Mouse (Mus musculus): Measurements from ENCODE around the gene Cherp. TPM values are rescaled to one million over a fixed set of nuclear protein-coding genes. Genes with fewer than 3 reads are reported as not detected.
A peak's percentile ranks its signal among the peaks of the same experiment; 100 is the strongest.

The Cherp gene
- 40.0 and 62.2 TPM in 2 replicates for polyA plus RNA-seq (2015; fragmentation: Nextera tagmentation; extraction: Ambion mirVana)

- Histone ChIP-seq H3K27ac (ENCODE audit: low read depth, low read length) (peak within 1 kb of the TSS; percentile 88), H3K9me3 (ENCODE audit: control insufficient read depth, low read length) (no peaks in the 10 kb centered on the region), H3K4me3 (ENCODE audit: low read length) (peak within 1 kb of the TSS; percentile 76), H3K27me3 (replicated peaks; ENCODE audit: control insufficient read depth, insufficient read depth, low read length) (no peaks in the 10 kb centered on the region), H3K9ac (ENCODE audit: low read depth, low read length) (peak within 1 kb of the TSS; percentile 89), H3K4me1 (ENCODE audit: control insufficient read depth, insufficient read depth, low read depth, low read length) (peaks cover 22% of the 10 kb centered on the region), H3K4me2 (ENCODE audit: low read length) (peak within 1 kb of the TSS; percentile 98), H3K36me3 (ENCODE audit: control insufficient read depth, insufficient read depth, low read length) (peaks cover 18% of the 10 kb centered on the region)
- ATAC-seq, result peak; percentile 97
- WGBS, result 0% methylated on average over 69 of the region's 80 CpGs
These were observed at the start of gene Cherp for GRCm38 (mm10) chr8:72474826-72475546. Gene Cherp, minus strand, starts transcription at chr8:72475226.

- Histone ChIP-seq H3K9ac (ENCODE audit: low read depth, low read length) (no peak overlapping the region), H3K27me3 (replicated peaks; ENCODE audit: control insufficient read depth, insufficient read depth, low read length) (no peaks in the 10 kb centered on the region), H3K9me3 (ENCODE audit: control insufficient read depth, low read length) (no peaks in the 10 kb centered on the region), H3K4me1 (ENCODE audit: control insufficient read depth, insufficient read depth, low read depth, low read length) (no peaks in the 10 kb centered on the region; the same call in 1 of the 2 replicates), H3K4me3 (ENCODE audit: low read length) (no peak overlapping the region), H3K36me3 (ENCODE audit: control insufficient read depth, insufficient read depth, low read length) (no peaks in the 10 kb centered on the region), H3K4me2 (ENCODE audit: low read length) (no peak overlapping the region), H3K27ac (ENCODE audit: low read depth, low read length) (no peak overlapping the region)
- no peak for ATAC-seq
These were observed 46.9 kb upstream of the Cherp start for GRCm38 (mm10) chr8:72521888-72522287.

- Histone ChIP-seq H3K36me3 (ENCODE audit: control insufficient read depth, insufficient read depth, low read length) (no peaks in the 10 kb centered on the region), H3K9me3 (ENCODE audit: control insufficient read depth, low read length) (no peaks in the 10 kb centered on the region), H3K4me2 (ENCODE audit: low read length) (no peak overlapping the region), H3K27ac (ENCODE audit: low read depth, low read length) (no peak overlapping the region), H3K4me3 (ENCODE audit: low read length) (no peak overlapping the region), H3K9ac (ENCODE audit: low read depth, low read length) (no peak overlapping the region), H3K4me1 (ENCODE audit: control insufficient read depth, insufficient read depth, low read depth, low read length) (no peaks in the 10 kb centered on the region; the same call in 1 of the 2 replicates), H3K27me3 (replicated peaks; ENCODE audit: control insufficient read depth, insufficient read depth, low read length) (no peaks in the 10 kb centered on the region)
- 77% methylated on average over 7 of the region's 7 CpGs for WGBS
- no peak for ATAC-seq
These were observed 42.5 kb upstream of the Cherp start for GRCm38 (mm10) chr8:72517421-72517988.

GRCm38 (mm10) chr8:72513158-72513557 is 38.1 kb upstream of the Cherp start:
- no peak overlapping the region for H3K4me3 ChIP-seq (ENCODE audit: low read length)
- H3K4me1 ChIP-seq (ENCODE audit: control insufficient read depth, insufficient read depth, low read depth, low read length), result no peaks in the 10 kb centered on the region; the same call in 1 of the 2 replicates
- ATAC-seq, result no peak
- H3K9me3 ChIP-seq (ENCODE audit: control insufficient read depth, low read length), result no peaks in the 10 kb centered on the region
- H3K4me2 ChIP-seq (ENCODE audit: low read length), result no peak overlapping the region
- no peak overlapping the region for H3K27ac ChIP-seq (ENCODE audit: low read depth, low read length)
- WGBS, result 78% methylated on average over 1 of the region's 1 CpGs
- no peaks in the 10 kb centered on the region for H3K36me3 ChIP-seq (ENCODE audit: control insufficient read depth, insufficient read depth, low read length)
- H3K9ac ChIP-seq (ENCODE audit: low read depth, low read length), result no peak overlapping the region
- H3K27me3 ChIP-seq (replicated peaks; ENCODE audit: control insufficient read depth, insufficient read depth, low read length), result no peaks in the 10 kb centered on the region

GRCm38 (mm10) chr8:72512648-72513047 is 37.6 kb upstream of the Cherp start:
- Histone ChIP-seq H3K36me3 (ENCODE audit: control insufficient read depth, insufficient read depth, low read length) (no peaks in the 10 kb centered on the region), H3K9ac (ENCODE audit: low read depth, low read length) (no peak overlapping the region), H3K4me2 (ENCODE audit: low read length) (no peak overlapping the region), H3K4me3 (ENCODE audit: low read length) (no peak overlapping the region), H3K27me3 (replicated peaks; ENCODE audit: control insufficient read depth, insufficient read depth, low read length) (no peaks in the 10 kb centered on the region), H3K4me1 (ENCODE audit: control insufficient read depth, insufficient read depth, low read depth, low read length) (no peaks in the 10 kb centered on the region; the same call in 1 of the 2 replicates), H3K9me3 (ENCODE audit: control insufficient read depth, low read length) (no peaks in the 10 kb centered on the region), H3K27ac (ENCODE audit: low read depth, low read length) (no peak overlapping the region)
- 88% methylated on average over 1 of the region's 1 CpGs for WGBS
- no peak for ATAC-seq

GRCm38 (mm10) chr8:72507505-72507904 is 32.5 kb upstream of the Cherp start:
- 82% methylated on average over 1 of the region's 1 CpGs for WGBS
- H3K9ac ChIP-seq (ENCODE audit: low read depth, low read length), result no peak overlapping the region
- peaks cover 8% of the 10 kb centered on the region for H3K4me1 ChIP-seq (ENCODE audit: control insufficient read depth, insufficient read depth, low read depth, low read length)
- no peaks in the 10 kb centered on the region for H3K36me3 ChIP-seq (ENCODE audit: control insufficient read depth, insufficient read depth, low read length)
- no peaks in the 10 kb centered on the region for H3K27me3 ChIP-seq (replicated peaks; ENCODE audit: control insufficient read depth, insufficient read depth, low read length)
- no peak overlapping the region for H3K4me2 ChIP-seq (ENCODE audit: low read length)
- no peaks in the 10 kb centered on the region for H3K9me3 ChIP-seq (ENCODE audit: control insufficient read depth, low read length)
- no peak overlapping the region for H3K27ac ChIP-seq (ENCODE audit: low read depth, low read length)
- no peak for ATAC-seq
- H3K4me3 ChIP-seq (ENCODE audit: low read length), result no peak overlapping the region

GRCm38 (mm10) chr8:72504637-72505314 is 29.8 kb upstream of the Cherp start:
- Histone ChIP-seq H3K9me3 (ENCODE audit: control insufficient read depth, low read length) (no peaks in the 10 kb centered on the region), H3K27me3 (replicated peaks; ENCODE audit: control insufficient read depth, insufficient read depth, low read length) (no peaks in the 10 kb centered on the region), H3K4me2 (ENCODE audit: low read length) (no peak overlapping the region), H3K4me1 (ENCODE audit: control insufficient read depth, insufficient read depth, low read depth, low read length) (peaks cover 8% of the 10 kb centered on the region), H3K27ac (ENCODE audit: low read depth, low read length) (0 out of 2 replicates have a peak overlapping the region, but pooled peaks have one; percentile 52), H3K36me3 (ENCODE audit: control insufficient read depth, insufficient read depth, low read length) (no peaks in the 10 kb centered on the region), H3K4me3 (ENCODE audit: low read length) (no peak overlapping the region), H3K9ac (ENCODE audit: low read depth, low read length) (no peak overlapping the region)
- peak; percentile 3; the same call in 1 of the 2 replicates for ATAC-seq

GRCm38 (mm10) chr8:72504137-72504536 is 29.1 kb upstream of the Cherp start:
- Histone ChIP-seq H3K4me3 (ENCODE audit: low read length) (no peak overlapping the region), H3K27ac (ENCODE audit: low read depth, low read length) (peak overlapping the region; percentile 52; the same call in 1 of the 2 replicates), H3K9me3 (ENCODE audit: control insufficient read depth, low read length) (no peaks in the 10 kb centered on the region), H3K9ac (ENCODE audit: low read depth, low read length) (no peak overlapping the region), H3K27me3 (replicated peaks; ENCODE audit: control insufficient read depth, insufficient read depth, low read length) (no peaks in the 10 kb centered on the region), H3K36me3 (ENCODE audit: control insufficient read depth, insufficient read depth, low read length) (no peaks in the 10 kb centered on the region), H3K4me2 (ENCODE audit: low read length) (no peak overlapping the region), H3K4me1 (ENCODE audit: control insufficient read depth, insufficient read depth, low read depth, low read length) (peaks cover 8% of the 10 kb centered on the region)
- ATAC-seq, result peak; percentile 50

- Histone ChIP-seq H3K27ac (ENCODE audit: low read depth, low read length) (no peak overlapping the region), H3K4me1 (ENCODE audit: control insufficient read depth, insufficient read depth, low read depth, low read length) (peaks cover 5% of the 10 kb centered on the region), H3K4me2 (ENCODE audit: low read length) (no peak overlapping the region), H3K4me3 (ENCODE audit: low read length) (no peak overlapping the region), H3K9ac (ENCODE audit: low read depth, low read length) (no peak overlapping the region), H3K9me3 (ENCODE audit: control insufficient read depth, low read length) (no peaks in the 10 kb centered on the region), H3K27me3 (replicated peaks; ENCODE audit: control insufficient read depth, insufficient read depth, low read length) (no peaks in the 10 kb centered on the region), H3K36me3 (ENCODE audit: control insufficient read depth, insufficient read depth, low read length) (peaks cover 13% of the 10 kb centered on the region)
- WGBS, result 94% methylated on average over 1 of the region's 1 CpGs
- no peak for ATAC-seq
These were observed 25.5 kb upstream of the Cherp start for GRCm38 (mm10) chr8:72500521-72500931.
